ENCODE assay signal across 9 mouse cellular contexts in the genomic region with DNA sequence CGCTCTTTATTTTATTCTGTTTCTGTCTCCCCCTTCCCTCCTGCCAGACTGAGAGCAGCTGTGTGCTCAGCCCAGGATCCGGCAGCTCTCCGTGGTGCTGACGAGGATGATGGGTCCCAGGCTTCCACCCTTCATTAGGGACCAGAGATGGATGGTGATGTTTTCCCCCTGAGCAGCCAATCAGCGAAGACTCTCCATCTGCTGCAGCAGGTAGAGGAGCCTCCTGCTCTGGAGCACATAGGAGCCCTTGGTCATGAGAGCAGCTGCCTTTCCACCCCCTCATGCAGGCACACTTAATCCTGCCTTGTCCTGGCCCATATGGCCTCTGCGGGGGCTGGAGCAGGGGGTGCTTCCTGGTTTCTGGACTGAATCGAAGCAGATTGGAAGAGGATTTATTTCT.
DNase-seq lines count a peak whose midpoint lies in the region; ATAC-seq and TF ChIP-seq lines count a peak whose summit lies in the region.
"Had no signal": no experiment of that assay in that cellular context is flagged by ENCODE, and none has a peak within 500 bp of the region (broad histone marks: within the 10 kb centered on the region; RNA-seq: fewer than 3 reads in every experiment).

No protein-coding gene starts in this region.

- no peak overlapping the region for H3K9ac ChIP-seq in embryonic facial prominence, embryonic 11.5 days (replicated peaks; ENCODE audit: low read length)
- H3K9ac ChIP-seq in neural tube, embryonic 13.5 days, result peak overlapping the region; percentile 54; the same call in 1 of the 2 replicates
- H3K9ac ChIP-seq: heart, embryonic 13.5 days had no signal

- DNase-seq in layer of hippocampus, adult 11-12 months (ENCODE audit: low spot score), result peak; percentile 31
- no peak for DNase-seq in layer of hippocampus, adult 9-10 months (ENCODE audit: low spot score)
- DNase-seq in adrenal gland, postnatal 36 days, result peak; percentile 57 to 69
- peak; percentile 68 for DNase-seq in embryonic facial prominence, embryonic 11.5 days (ENCODE audit: low spot score)
- peak; percentile 13 to 42 for DNase-seq in layer of hippocampus, adult 2 months (ENCODE audit: low spot score in 2 of 2)
- no peak for DNase-seq in spleen, postnatal 36 days (ENCODE audit: low spot score in 2 of 2)
- no peak for DNase-seq in urinary bladder, adult 2 months (ENCODE audit: low spot score)

- 24% methylated on average over 7 of the region's 7 CpGs for WGBS in embryonic facial prominence, embryonic 11.5 days
- 7% methylated on average over 7 of the region's 7 CpGs for WGBS in neural tube, embryonic 13.5 days

- no peaks in the 10 kb centered on the region for H3K27me3 ChIP-seq in embryonic facial prominence, embryonic 11.5 days (ENCODE audit: control insufficient read depth, insufficient read depth, low read length)
- H3K27me3 ChIP-seq in neural tube, embryonic 13.5 days, result no peaks in the 10 kb centered on the region
- H3K27me3 ChIP-seq: heart, embryonic 13.5 days had no signal

- no peaks in the 10 kb centered on the region for H3K4me1 ChIP-seq in embryonic facial prominence, embryonic 11.5 days (ENCODE audit: control insufficient read depth, insufficient read depth, low read length)
- peaks cover 23% of the 10 kb centered on the region for H3K4me1 ChIP-seq in neural tube, embryonic 13.5 days (replicated peaks)
- H3K4me1 ChIP-seq: heart, embryonic 13.5 days had no signal

- H3K4me2 ChIP-seq in embryonic facial prominence, embryonic 11.5 days (ENCODE audit: low read depth, low read length), result no peak overlapping the region
- H3K4me2 ChIP-seq in neural tube, embryonic 13.5 days, result peak overlapping the region; percentile 40
- H3K4me2 ChIP-seq: heart, embryonic 13.5 days had no signal

- ATAC-seq in embryonic facial prominence, embryonic 11.5 days (replicated peaks; ENCODE audit: insufficient number of reproducible peaks, low FRiP score, low TSS enrichment, low read depth), result no peak; the same call in 1 of the 2 replicates
- ATAC-seq in neural tube, embryonic 13.5 days (ENCODE audit: low read depth), result peak; percentile 94

- H3K27ac ChIP-seq in embryonic facial prominence, embryonic 11.5 days (replicated peaks; ENCODE audit: low read depth, low read length), result no peak overlapping the region
- H3K27ac ChIP-seq in layer of hippocampus, adult 2 months, result peak overlapping the region; percentile 51; the same call in 1 of the 2 replicates
- peak overlapping the region; percentile 78 for H3K27ac ChIP-seq in neural tube, embryonic 13.5 days (replicated peaks)
- H3K27ac ChIP-seq: heart, embryonic 13.5 days had no signal

- no peaks in the 10 kb centered on the region for H3K36me3 ChIP-seq in embryonic facial prominence, embryonic 11.5 days (replicated peaks; ENCODE audit: control insufficient read depth, insufficient read depth, low read depth, low read length)
- H3K36me3 ChIP-seq in neural tube, embryonic 13.5 days, result no peaks in the 10 kb centered on the region
- H3K36me3 ChIP-seq: heart, embryonic 13.5 days had no signal

- no peak overlapping the region for H3K4me3 ChIP-seq in embryonic facial prominence, embryonic 11.5 days (ENCODE audit: low read depth, low read length)
- H3K4me3 ChIP-seq in layer of hippocampus, adult 2 months, result no peak overlapping the region
- no peak overlapping the region for H3K4me3 ChIP-seq in neural tube, embryonic 13.5 days
- H3K4me3 ChIP-seq: heart, embryonic 13.5 days had no signal

- no peak for TF ChIP-seq CTCF in layer of hippocampus, adult 2 months (conservative IDR thresholded peaks at IDR 0.05)

- no peaks in the 10 kb centered on the region for H3K9me3 ChIP-seq in embryonic facial prominence, embryonic 11.5 days (replicated peaks; ENCODE audit: control insufficient read depth, low read length)
- H3K9me3 ChIP-seq in neural tube, embryonic 13.5 days, result no peaks in the 10 kb centered on the region
- H3K9me3 ChIP-seq: heart, embryonic 13.5 days had no signal

Comparison
In these comparisons a context has a peak if more than half of its experiments do, and no peak if none do; other contexts are left out.
1. DNase-seq: peak in layer of hippocampus, adult 11-12 months (single experiment), adrenal gland, postnatal 36 days (2 of 2), embryonic facial prominence, embryonic 11.5 days (single experiment) and layer of hippocampus, adult 2 months (2 of 2); none in layer of hippocampus, adult 9-10 months (single experiment), spleen, postnatal 36 days (0 of 2) and urinary bladder, adult 2 months (single experiment).